Mouse (Mus musculus) testis, adult 2 months (tissue): ENCODE results near the gene Asic3.

ENCODE experiments used
- CTCF ChIP-seq: fragments of 200-500 bp; IDR thresholded peaks from 2 replicates; pipeline ENCODE4 v1.5.1; 2012; ENCODE audit warnings: low read depth, mild to moderate bottlenecking, inconsistent platforms, low read length, moderate library complexity; ENCODE audit not compliant: control insufficient read depth, insufficient read depth, insufficient replicate concordance
- POLR2A ChIP-seq: fragments of 200-500 bp; IDR thresholded peaks from 2 replicates; pipeline ENCODE4 v1.6.1; 2012; ENCODE audit warnings: low read depth, mild to moderate bottlenecking, inconsistent platforms, low read length, moderate library complexity; ENCODE audit not compliant: control insufficient read depth

- TF ChIP-seq CTCF (no peak), POLR2A (no peak)
Observed at GRCm38 (mm10) chr5:24455076-24455475, 41.9 kb downstream of the Asic3 start.
